Mouse (Mus musculus) megakaryocyte-erythroid progenitor cell, adult 5-6 weeks (primary cell): Measurements from ENCODE around the gene Gm609. TPM values are rescaled to one million over a fixed set of nuclear protein-coding genes. Genes with fewer than 3 reads are reported as not detected.
"Not testable (repeated sequence)": the region's sequence is repeated elsewhere in the genome, so short reads cannot be mapped to it uniquely, and the experiment has no call there.

ENCODE experiments used
- ATAC-seq: replicated peaks from 2 replicates; pipeline ENCODE4 v1.8.0; 2016; ENCODE audit warnings: mild to moderate bottlenecking, inconsistent platforms; ENCODE audit not compliant: severe bottlenecking, poor library complexity, low FRiP score, low TSS enrichment
- total RNA-seq, 2 experiments: library from RNA; stranded (forward) in 1 of 2; stranded (reverse) in 1 of 2; fragments of 200-1000, 215-1000 nt in 1 of 2; fragments of >200 nt in 1 of 2; fragmentation: Nextera tagmentation in 1 of 2; gene quantifications; 2 replicates each; pipeline ENCODE4 v1.2.3; 2014 to 2017

Gm609 gene
- total RNA-seq (2014; fragmentation: Nextera tagmentation) (not detected in 2 replicates), total RNA-seq (2017) (not detected in 2 replicates)

DNA sequence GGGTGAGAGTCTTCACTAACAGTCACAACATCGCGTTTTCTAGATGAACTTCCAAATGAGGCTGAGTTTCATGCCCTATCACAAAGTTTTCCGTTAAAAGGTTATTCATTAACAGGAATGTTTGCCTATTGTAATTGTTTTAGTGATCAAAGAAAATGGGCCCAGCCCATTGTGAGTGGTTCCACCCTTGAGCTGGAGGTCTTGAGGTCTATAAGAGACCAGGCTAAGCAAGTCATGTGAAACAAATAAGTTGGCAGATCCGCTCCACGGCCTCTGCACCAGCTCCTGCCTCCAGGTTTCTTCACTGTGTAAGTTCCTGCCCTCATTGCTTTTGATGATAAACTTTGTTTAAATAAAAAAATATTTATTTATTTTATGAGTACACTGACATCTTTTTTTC lies at the start of gene Gm609:
Gene Gm609 (minus strand): TSS at position 43 of the 400 bp plus-strand sequence.
- no peak for ATAC-seq

- peak; percentile 82 for ATAC-seq
These were observed 49.3 kb upstream of the Gm609 start for GRCm38 (mm10) chr16:45542108-45542507.

DNA sequence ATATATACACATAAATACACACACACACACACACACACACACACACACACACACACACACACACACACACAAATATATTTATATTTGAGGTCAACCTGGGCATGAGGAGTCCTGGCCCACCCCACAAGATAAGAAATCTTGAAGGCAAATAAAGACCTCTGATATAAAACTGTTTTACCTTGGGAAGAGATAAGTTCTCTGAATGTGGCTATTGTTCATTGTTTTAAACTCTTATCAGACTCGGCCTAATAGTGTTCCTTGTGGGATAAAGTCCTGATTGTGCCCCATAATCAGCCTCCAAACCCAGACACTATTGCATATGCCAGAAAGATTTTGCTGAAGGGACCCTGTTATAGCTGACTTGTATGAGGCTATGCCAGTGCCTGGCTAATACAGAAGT lies 45.6 kb upstream of the Gm609 start:
- not testable (repeated sequence) for ATAC-seq

- no peak for ATAC-seq
These were observed 42.2 kb upstream of the Gm609 start, which contains the start of gene Slc9c1 for GRCm38 (mm10) chr16:45535009-45535408. Gene Slc9c1 (plus strand): TSS chr16:45535309.

GRCm38 (mm10) chr16:45531950-45532349 lies 39.2 kb upstream of the Gm609 start, which contains the start of gene Gm17783:
Gene Gm17783 (minus strand): TSS chr16:45532050.
- ATAC-seq = no peak

GRCm38 (mm10) chr16:45525551-45525950 lies 32.8 kb upstream of the Gm609 start:
- no peak for ATAC-seq

GRCm38 (mm10) chr16:45495326-45495725 lies 2.6 kb upstream of the Gm609 start:
- ATAC-seq = no peak

GRCm38 (mm10) chr16:45476991-45477390 lies 15.8 kb downstream of the Gm609 start:
- no peak for ATAC-seq

- ATAC-seq = not testable (repeated sequence)
These were observed 20.9 kb downstream of the Gm609 start for GRCm38 (mm10) chr16:45471836-45472235.

- no peak for ATAC-seq
These were observed 38.0 kb downstream of the Gm609 start for GRCm38 (mm10) chr16:45454762-45455161.

GRCm38 (mm10) chr16:45437230-45437739 lies 55.5 kb downstream of the Gm609 start:
- no peak for ATAC-seq

DNA sequence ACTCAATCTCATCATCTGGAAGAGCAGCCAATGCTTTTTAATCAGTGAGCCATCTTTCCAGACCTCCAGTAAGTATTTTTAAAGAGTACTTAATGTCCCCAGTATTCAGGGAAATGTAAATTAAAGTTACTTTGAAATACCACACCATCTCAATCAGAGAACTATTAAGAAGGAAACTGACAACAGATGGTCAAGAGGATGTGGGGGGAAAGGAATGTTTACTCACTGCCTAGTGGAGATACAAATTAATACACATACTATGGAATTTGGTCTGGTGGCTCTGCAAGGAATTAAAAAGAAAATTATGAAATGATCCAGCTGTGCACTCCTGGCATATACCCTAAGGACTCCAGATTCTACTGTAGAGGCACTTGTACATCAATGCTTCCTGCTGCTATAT lies 57.2 kb downstream of the Gm609 start:
- no peak for ATAC-seq

DNA sequence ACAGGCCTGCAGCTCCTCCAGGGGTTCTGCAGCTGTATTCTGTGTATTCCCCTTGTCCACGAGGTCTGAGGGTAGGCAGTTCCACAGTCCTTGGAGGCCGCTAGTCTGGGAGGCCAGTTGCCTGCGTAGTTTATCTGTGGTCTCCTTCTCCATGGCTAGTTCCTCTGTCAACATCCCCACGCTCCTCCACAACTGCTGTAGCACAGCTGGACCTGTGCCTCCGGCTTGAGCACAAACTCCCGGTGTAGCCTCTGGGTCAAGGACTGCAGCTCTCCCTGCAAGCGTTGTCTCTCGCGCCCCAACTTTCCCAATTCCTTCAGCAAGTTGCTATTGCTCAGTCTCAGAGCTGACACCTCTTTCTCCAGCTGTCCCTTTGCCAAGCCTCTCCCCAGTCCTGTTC lies 65.1 kb downstream of the Gm609 start:
- no peak for ATAC-seq

GRCm38 (mm10) chr16:45413497-45413896 lies 79.3 kb downstream of the Gm609 start:
- ATAC-seq = no peak

DNA sequence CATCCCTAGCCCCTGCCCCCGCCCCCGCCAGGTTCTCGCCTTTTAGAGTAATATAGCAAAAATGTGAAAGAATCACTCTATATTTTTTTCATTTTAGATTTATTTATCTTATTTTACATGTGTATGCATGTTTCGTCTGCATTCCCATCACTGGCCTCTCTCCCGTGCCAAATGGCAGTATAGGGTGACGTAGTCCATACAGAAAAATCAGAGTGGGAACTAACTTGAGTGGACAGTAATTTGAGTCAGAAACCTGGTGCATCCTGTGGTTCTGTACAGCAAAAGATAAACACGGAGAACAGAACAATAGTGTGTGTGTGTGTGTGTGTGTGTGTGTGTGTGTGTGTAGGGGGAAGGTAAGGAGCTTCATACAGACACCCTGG lies 83.7 kb downstream of the Gm609 start:
- ATAC-seq = not testable (repeated sequence)

- ATAC-seq = peak; percentile 68; the same call in 1 of the 2 replicates
These were observed 84.2 kb downstream of the Gm609 start, which contains the start of gene Cd200 for GRCm38 (mm10) chr16:45408425-45409063. Gene Cd200 (minus strand): TSS chr16:45409053.

DNA sequence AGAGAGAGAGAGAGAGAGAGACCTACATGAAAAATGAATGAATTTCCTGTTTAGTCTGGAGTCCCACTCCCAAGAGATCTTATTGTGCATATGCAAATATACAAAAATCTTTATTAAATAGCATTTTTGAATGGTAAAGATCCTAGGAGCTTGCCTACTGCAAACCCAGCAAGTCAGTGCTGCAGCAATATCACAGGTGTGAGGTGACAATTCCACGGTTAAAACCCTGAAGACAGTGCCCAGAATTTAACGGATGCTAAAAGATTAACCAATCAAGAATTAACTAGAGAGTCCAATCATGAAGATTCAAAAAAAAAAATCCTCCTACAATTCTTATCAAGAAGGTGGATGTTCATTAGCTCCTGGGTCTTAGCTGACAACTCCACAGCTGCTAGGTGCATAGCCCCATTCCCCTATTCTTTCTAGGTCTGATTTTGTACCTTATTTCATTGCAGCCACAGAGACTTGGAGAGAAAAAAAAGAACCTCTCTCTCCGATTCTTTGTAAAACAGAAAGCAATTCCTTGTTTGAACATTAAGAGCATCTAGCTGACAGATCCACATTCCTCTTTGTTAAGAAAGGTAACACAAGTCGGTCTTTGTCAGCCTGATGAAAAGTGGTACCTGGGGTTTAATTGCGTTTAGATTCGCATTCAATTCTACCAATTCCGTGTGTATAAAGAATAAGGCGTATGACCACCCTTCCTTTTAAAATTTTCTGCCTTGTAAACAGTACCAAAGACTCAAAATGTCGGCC lies 84.9 kb downstream of the Gm609 start:
- no peak for ATAC-seq

GRCm38 (mm10) chr16:45407091-45407490 lies 85.7 kb downstream of the Gm609 start:
- no peak for ATAC-seq

DNA sequence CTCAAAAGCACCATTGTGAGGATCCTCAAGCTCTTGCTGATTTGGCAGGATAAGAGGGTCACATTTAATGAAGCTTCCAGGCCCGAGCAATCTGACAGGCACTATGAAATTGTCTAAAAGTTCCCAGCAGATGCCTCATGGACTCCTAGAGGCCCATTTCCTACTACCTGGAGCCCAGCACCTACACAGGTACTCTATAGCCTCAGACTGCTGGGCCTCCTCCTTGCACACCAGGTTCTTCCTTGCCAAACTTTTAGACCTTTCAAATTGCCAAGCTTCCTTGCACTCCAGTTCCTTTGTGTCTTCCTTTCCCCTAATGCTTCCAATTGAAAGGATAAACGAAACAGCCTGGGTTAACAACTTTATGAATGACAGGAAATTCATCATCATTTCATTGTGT lies 89.8 kb downstream of the Gm609 start:
- ATAC-seq = no peak

DNA sequence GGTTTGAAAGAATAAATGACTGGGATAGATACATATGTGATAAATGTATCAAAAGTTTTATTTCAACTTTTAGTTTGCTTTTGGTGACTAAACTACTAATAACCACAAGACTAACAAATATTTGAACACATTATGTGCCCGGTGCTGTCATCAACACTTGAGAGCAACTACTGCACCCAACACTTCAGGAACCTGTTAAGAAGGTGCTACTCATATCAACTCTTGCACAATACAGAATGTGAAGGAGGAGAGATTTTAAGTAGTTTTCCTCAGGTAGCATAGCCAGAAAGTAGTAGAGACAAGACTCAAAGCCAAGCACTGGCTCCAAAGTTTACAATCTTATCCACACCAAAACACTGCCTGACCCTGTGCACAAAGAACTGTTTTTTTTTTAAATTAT lies 90.7 kb downstream of the Gm609 start:
- no peak for ATAC-seq
